Mouse (Mus musculus) testis, adult 2 months (tissue): Measurements from ENCODE around the gene Kpnb1.

Experiments used
- CTCF ChIP-seq: fragments of 200-500 bp; IDR thresholded peaks from 2 replicates; pipeline ENCODE4 v1.5.1; 2012; ENCODE audit warnings: low read depth, mild to moderate bottlenecking, inconsistent platforms, low read length, moderate library complexity; ENCODE audit not compliant: control insufficient read depth, insufficient read depth, insufficient replicate concordance
- POLR2A ChIP-seq: fragments of 200-500 bp; IDR thresholded peaks from 2 replicates; pipeline ENCODE4 v1.6.1; 2012; ENCODE audit warnings: low read depth, mild to moderate bottlenecking, inconsistent platforms, low read length, moderate library complexity; ENCODE audit not compliant: control insufficient read depth

DNA sequence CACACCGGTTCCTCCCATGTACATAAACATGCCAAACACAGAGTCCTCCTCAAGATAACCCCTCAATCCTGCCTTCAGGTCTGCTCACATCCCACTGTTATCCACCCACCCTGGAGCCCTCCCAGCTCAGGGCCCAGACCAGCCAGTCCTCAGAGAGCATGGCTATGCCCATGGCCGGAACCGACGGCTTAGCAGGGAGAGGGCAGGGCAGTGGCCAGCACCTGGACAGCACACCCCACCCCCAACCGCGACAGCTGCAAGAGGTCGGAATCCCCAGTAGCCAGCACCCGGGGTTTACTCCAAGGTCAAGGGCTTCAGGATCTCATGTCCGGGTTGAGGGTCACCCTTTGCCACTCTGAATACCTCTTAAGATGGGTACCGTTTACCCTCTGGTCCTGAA is 67.5 kb downstream of the Kpnb1 start:
- TF ChIP-seq CTCF (no peak), POLR2A (no peak)
